Mouse (Mus musculus) liver, postnatal 0 days (tissue): ENCODE data around the gene Il5ra. TPM values are rescaled to one million over a fixed set of nuclear protein-coding genes. Genes with fewer than 3 reads are reported as not detected.

Source experiments
- ATAC-seq: fragments of 200-750 bp; cut with Nextera tagmentation; 2 replicates; pipeline ENCODE4 v1.8.0; 2017; ENCODE audit warnings: mild to moderate bottlenecking, moderate library complexity
- DNase-seq: peaks from one replicate; pipeline ENCODE4 v3.0.0-alpha.2; 2016
- H3K27ac ChIP-seq: fragments of 300-500 bp; sonication (generic); 2 replicates; pipeline ENCODE4 v1.5.1; 2014; ENCODE audit warnings: antibody characterized with exemption, moderate library complexity, mild to moderate bottlenecking, low read depth
- H3K27me3 ChIP-seq: fragments of 300-500 bp; sonication (generic); 2 replicates; pipeline ENCODE4 v1.6.1; 2014; ENCODE audit warnings: low read length, control low read depth, mixed read lengths; ENCODE audit not compliant: insufficient read depth
- H3K36me3 ChIP-seq: fragments of 300-500 bp; sonication (generic); replicated peaks from 2 replicates; pipeline ENCODE4 v1.6.1; 2014; ENCODE audit warnings: mild to moderate bottlenecking, control low read depth, low read length, moderate library complexity, mixed read lengths; ENCODE audit not compliant: insufficient read depth
- H3K4me1 ChIP-seq: fragments of 300-500 bp; sonication (generic); 2 replicates; pipeline ENCODE4 v1.6.1; 2014; ENCODE audit warnings: antibody characterized with exemption, mild to moderate bottlenecking, control low read depth; ENCODE audit not compliant: insufficient read depth
- H3K4me2 ChIP-seq: fragments of 300-500 bp; sonication (generic); 2 replicates; pipeline ENCODE4 v1.6.1; 2014; ENCODE audit warnings: low read depth, mild to moderate bottlenecking, low read length, moderate library complexity, mixed read lengths
- H3K4me3 ChIP-seq: fragments of 300-500 bp; sonication (generic); 2 replicates; pipeline ENCODE4 v1.5.1; 2014; ENCODE audit warnings: low read depth, low read length
- H3K9ac ChIP-seq: fragments of 300-500 bp; sonication (generic); replicated peaks from 2 replicates; pipeline ENCODE4 v1.6.1; 2014; ENCODE audit warnings: mild to moderate bottlenecking, moderate library complexity
- H3K9me3 ChIP-seq: fragments of 300-500 bp; sonication (generic); 2 replicates; pipeline ENCODE4 v1.6.1; 2016; ENCODE audit warnings: mild to moderate bottlenecking, control low read depth, low read length, mixed read lengths
- CTCF ChIP-seq: sonication (generic); IDR thresholded peaks from 2 replicates; pipeline ENCODE4 v1.5.1; 2016; ENCODE audit warnings: antibody characterized with exemption, low read depth
- EP300 ChIP-seq: IDR thresholded peaks from 2 replicates; pipeline ENCODE4 v1.6.1; 2016; ENCODE audit warnings: antibody characterized with exemption, low read depth, mild to moderate bottlenecking
- WGBS: fragments of 180-500 bp; shearing (Covaris S2); extraction: QIAGEN DNeasy Blood & Tissue Kit; methylation state at CpG from one replicate; pipeline ENCODE4 v1.1.7; 2014; ENCODE audit not compliant: insufficient replicate concordance; 5-methylcytosine and 5-hydroxymethylcytosine counted together
- polyA plus RNA-seq: library from polyadenylated mRNA; unstranded; fragments of >200 nt; fragmentation: Nextera tagmentation; extraction: Ambion mirVana; gene quantifications from 2 replicates; pipeline ENCODE4 v1.2.1, GENCODE M21; 2015

The Il5ra gene
- polyA plus RNA-seq, 1 experiment from 2014 or later = 0.12 TPM

- DNase-seq = no peak
- H3K4me1 ChIP-seq = no peaks in the 10 kb centered on the region
- H3K9ac ChIP-seq = no peak overlapping the region
- no peak for ATAC-seq
- H3K4me2 ChIP-seq = no peak overlapping the region
- 46% methylated on average over 1 of the region's 1 CpGs for WGBS
- H3K27me3 ChIP-seq = 0 out of 2 replicates have a peak, but pooled peaks cover 3% of the 10 kb centered on the region
- no peak overlapping the region for H3K27ac ChIP-seq
- no peak for TF ChIP-seq EP300
- TF ChIP-seq CTCF = no peak
- no peak overlapping the region for H3K4me3 ChIP-seq
- H3K9me3 ChIP-seq = no peaks in the 10 kb centered on the region
- H3K36me3 ChIP-seq = no peaks in the 10 kb centered on the region
Observed at GRCm38 (mm10) chr6:106761486-106761885, 12.6 kb upstream of the Il5ra start.

- DNase-seq = no peak
- Histone ChIP-seq H3K4me1 (no peaks in the 10 kb centered on the region), H3K4me3 (no peak overlapping the region), H3K9ac (no peak overlapping the region), H3K4me2 (no peak overlapping the region), H3K9me3 (no peaks in the 10 kb centered on the region), H3K27me3 (0 out of 2 replicates have a peak, but pooled peaks cover 3% of the 10 kb centered on the region), H3K36me3 (no peaks in the 10 kb centered on the region), H3K27ac (no peak overlapping the region)
- no peak for TF ChIP-seq EP300
- no peak for TF ChIP-seq CTCF
- no peak for ATAC-seq
- WGBS = 45% methylated on average over 3 of the region's 3 CpGs
Observed at GRCm38 (mm10) chr6:106760473-106761218, 11.8 kb upstream of the Il5ra start.

GRCm38 (mm10) chr6:106758299-106758698 lies 9.5 kb upstream of the Il5ra start:
- no peak for DNase-seq
- no peak overlapping the region for H3K4me3 ChIP-seq
- no peaks in the 10 kb centered on the region for H3K36me3 ChIP-seq
- WGBS = 49% methylated on average over 3 of the region's 3 CpGs
- H3K27me3 ChIP-seq = no peaks in the 10 kb centered on the region
- ATAC-seq = no peak
- H3K4me2 ChIP-seq = no peak overlapping the region
- H3K9ac ChIP-seq = no peak overlapping the region
- no peak overlapping the region for H3K27ac ChIP-seq
- no peaks in the 10 kb centered on the region for H3K4me1 ChIP-seq
- H3K9me3 ChIP-seq = no peaks in the 10 kb centered on the region
- TF ChIP-seq EP300 (no peak), CTCF (no peak)

- Histone ChIP-seq H3K27me3 (no peaks in the 10 kb centered on the region), H3K9me3 (no peaks in the 10 kb centered on the region)
- WGBS = 61% methylated on average over 7 of the region's 7 CpGs
Observed at GRCm38 (mm10) chr6:106750291-106750690, 1.5 kb upstream of the Il5ra start.

GRCm38 (mm10) chr6:106747804-106748203 lies 1.0 kb downstream of the Il5ra start:
- no peaks in the 10 kb centered on the region for H3K36me3 ChIP-seq
- ATAC-seq (no peak), DNase-seq (no peak)
- TF ChIP-seq EP300 (no peak), CTCF (no peak)
- no peak overlapping the region for H3K9ac ChIP-seq
- H3K27ac ChIP-seq = no peak overlapping the region
- H3K27me3 ChIP-seq = no peaks in the 10 kb centered on the region
- WGBS = 68% methylated on average over 3 of the region's 3 CpGs
- H3K4me2 ChIP-seq = no peak overlapping the region
- no peaks in the 10 kb centered on the region for H3K4me1 ChIP-seq
- no peak overlapping the region for H3K4me3 ChIP-seq
- no peaks in the 10 kb centered on the region for H3K9me3 ChIP-seq

More at GRCm38 (mm10) chr6:106750291-106750690, 1.5 kb upstream of the Il5ra start:
- Histone ChIP-seq H3K36me3 (no peaks in the 10 kb centered on the region), H3K9ac (no peak overlapping the region), H3K27ac (0 out of 2 replicates have a peak overlapping the region, but pooled peaks have one; percentile 22), H3K4me3 (no peak overlapping the region), H3K4me2 (no peak overlapping the region; the same call in 1 of the 2 replicates), H3K4me1 (no peaks in the 10 kb centered on the region)
- no peak for TF ChIP-seq CTCF
- no peak for TF ChIP-seq EP300
- no peak for ATAC-seq
- no peak for DNase-seq

GRCm38 (mm10) chr6:106747251-106747650 lies 1.6 kb downstream of the Il5ra start:
- Histone ChIP-seq H3K27ac (no peak overlapping the region), H3K36me3 (no peaks in the 10 kb centered on the region)
- no peak for ATAC-seq

More at GRCm38 (mm10) chr6:106747251-106747650, 1.6 kb downstream of the Il5ra start:
- no peak for DNase-seq
- H3K9ac ChIP-seq = no peak overlapping the region
- no peaks in the 10 kb centered on the region for H3K27me3 ChIP-seq
- H3K4me3 ChIP-seq = no peak overlapping the region
- no peak overlapping the region for H3K4me2 ChIP-seq
- H3K4me1 ChIP-seq = no peaks in the 10 kb centered on the region
- WGBS = 73% methylated on average over 5 of the region's 5 CpGs
- H3K9me3 ChIP-seq = no peaks in the 10 kb centered on the region
- TF ChIP-seq CTCF = no peak
- TF ChIP-seq EP300 = no peak
